Mouse (Mus musculus) testis, adult 2 months (tissue): ENCODE data around the gene 1700125H20Rik.

ENCODE experiments used
- CTCF ChIP-seq: fragments of 200-500 bp; IDR thresholded peaks from 2 replicates; pipeline ENCODE4 v1.5.1; 2012; ENCODE audit warnings: low read depth, mild to moderate bottlenecking, inconsistent platforms, low read length, moderate library complexity; ENCODE audit not compliant: control insufficient read depth, insufficient read depth, insufficient replicate concordance
- POLR2A ChIP-seq: fragments of 200-500 bp; IDR thresholded peaks from 2 replicates; pipeline ENCODE4 v1.6.1; 2012; ENCODE audit warnings: low read depth, mild to moderate bottlenecking, inconsistent platforms, low read length, moderate library complexity; ENCODE audit not compliant: control insufficient read depth

- TF ChIP-seq CTCF (peak; percentile 71; the same call in 1 of the 2 replicates), POLR2A (0 out of 2 replicates have a peak, but pooled peaks have one; percentile 28)
Observed at GRCm38 (mm10) chr11:85182617-85183283, 12.5 kb downstream of the 1700125H20Rik start.
